Comparison of ENCODE assay signal across 15 mouse cellular contexts in genomic region chr17:86324756-86325155, GRCm38 (mm10).
A peak's percentile ranks its signal among the peaks of the same experiment; 100 is the strongest.
DNase-seq lines count a peak whose midpoint lies in the region; ATAC-seq lines count a peak whose summit lies in the region.
"Had no signal": no experiment of that assay in that cellular context is flagged by ENCODE, and none has a peak within 500 bp of the region (broad histone marks: within the 10 kb centered on the region; RNA-seq: fewer than 3 reads in every experiment).

No protein-coding gene starts in this region.

- H3K27ac ChIP-seq in hindbrain, embryonic 11.5 days (ENCODE audit: low read depth, low read length) = peak overlapping the region; percentile 62; the same call in 1 of the 2 replicates
- H3K27ac ChIP-seq in hindbrain, embryonic 16.5 days (ENCODE audit: low read depth, low read length) = no peak overlapping the region
- 0 out of 2 replicates have a peak overlapping the region, but pooled peaks have one; percentile 9 for H3K27ac ChIP-seq in midbrain, embryonic 11.5 days (ENCODE audit: low read depth, low read length)
- H3K27ac ChIP-seq in midbrain, embryonic 14.5 days (replicated peaks; ENCODE audit: low read depth, low read length) = no peak overlapping the region
- H3K27ac ChIP-seq: liver, embryonic 12.5 days had no signal

- no peak overlapping the region for H3K9ac ChIP-seq in hindbrain, embryonic 11.5 days (ENCODE audit: low read depth, low read length)
- H3K9ac ChIP-seq in hindbrain, embryonic 16.5 days (ENCODE audit: low read depth, low read length) = no peak overlapping the region
- H3K9ac ChIP-seq in midbrain, embryonic 11.5 days (ENCODE audit: low read length) = no peak overlapping the region
- H3K9ac ChIP-seq in midbrain, embryonic 14.5 days (replicated peaks; ENCODE audit: low read length) = no peak overlapping the region
- H3K9ac ChIP-seq: liver, embryonic 12.5 days had no signal

- WGBS in hindbrain, embryonic 11.5 days = 68% methylated on average over 7 of the region's 7 CpGs
- WGBS in hindbrain, embryonic 16.5 days = 77% methylated on average over 7 of the region's 7 CpGs
- 92% methylated on average over 7 of the region's 7 CpGs for WGBS in midbrain, embryonic 11.5 days
- WGBS in midbrain, embryonic 14.5 days = 92% methylated on average over 7 of the region's 7 CpGs

- H3K27me3 ChIP-seq in hindbrain, embryonic 11.5 days (ENCODE audit: control insufficient read depth, insufficient read depth, low read length) = no peaks in the 10 kb centered on the region
- H3K27me3 ChIP-seq in hindbrain, embryonic 16.5 days (replicated peaks; ENCODE audit: control insufficient read depth, insufficient read depth, low read length) = no peaks in the 10 kb centered on the region
- H3K27me3 ChIP-seq in midbrain, embryonic 11.5 days (ENCODE audit: control insufficient read depth, insufficient read depth, low read length) = no peaks in the 10 kb centered on the region
- H3K27me3 ChIP-seq in midbrain, embryonic 14.5 days (ENCODE audit: control insufficient read depth, insufficient read depth, low read length) = no peaks in the 10 kb centered on the region
- H3K27me3 ChIP-seq: liver, embryonic 12.5 days; megakaryocyte, embryonic 14.5 days had no signal

- peak; percentile 26 for DNase-seq in embryo, embryonic 10.5 days (ENCODE audit: low spot score)
- no peak for DNase-seq in embryo, embryonic 9.5 days (ENCODE audit: extremely low spot score)
- DNase-seq in hindbrain, embryonic 11.5 days (ENCODE audit: low spot score) = no peak
- no peak for DNase-seq in midbrain, embryonic 11.5 days (ENCODE audit: low spot score, missing footprints)
- no peak for DNase-seq in midbrain, embryonic 14.5 days
- no peak for DNase-seq in spleen, postnatal 4 days (ENCODE audit: low spot score in 2 of 2)
- no peak for DNase-seq in layer of hippocampus, adult 8-10 months (ENCODE audit: low spot score in 2 of 2)
- DNase-seq: cerebellum, adult 18-20 months; layer of hippocampus, adult 9-11 months; spleen, adult 18-20 months had no signal

- H3K9me3 ChIP-seq in hindbrain, embryonic 11.5 days (ENCODE audit: control insufficient read depth, low read length) = no peaks in the 10 kb centered on the region
- H3K9me3 ChIP-seq in hindbrain, embryonic 16.5 days (ENCODE audit: control insufficient read depth, low read length) = no peaks in the 10 kb centered on the region
- no peaks in the 10 kb centered on the region for H3K9me3 ChIP-seq in midbrain, embryonic 11.5 days (ENCODE audit: control insufficient read depth, low read length)
- H3K9me3 ChIP-seq in midbrain, embryonic 14.5 days (ENCODE audit: control insufficient read depth, low read length) = no peaks in the 10 kb centered on the region
- H3K9me3 ChIP-seq: liver, embryonic 12.5 days; megakaryocyte, embryonic 14.5 days had no signal

- H3K4me3 ChIP-seq in hindbrain, embryonic 11.5 days (ENCODE audit: low read depth, low read length) = no peak overlapping the region
- no peak overlapping the region for H3K4me3 ChIP-seq in hindbrain, embryonic 16.5 days (ENCODE audit: low read length)
- no peak overlapping the region for H3K4me3 ChIP-seq in midbrain, embryonic 11.5 days (ENCODE audit: low read depth, low read length)
- H3K4me3 ChIP-seq in midbrain, embryonic 14.5 days (replicated peaks; ENCODE audit: low read depth, low read length) = no peak overlapping the region
- H3K4me3 ChIP-seq: liver, embryonic 12.5 days; megakaryocyte, embryonic 14.5 days; myocyte had no signal

- H3K4me1 ChIP-seq in hindbrain, embryonic 11.5 days (replicated peaks; ENCODE audit: control insufficient read depth, insufficient read depth, low read length) = no peaks in the 10 kb centered on the region; the same call in 1 of the 2 replicates
- H3K4me1 ChIP-seq in hindbrain, embryonic 16.5 days (ENCODE audit: control insufficient read depth, insufficient read depth, low read depth, low read length) = peaks cover 8% of the 10 kb centered on the region
- peaks cover 3% of the 10 kb centered on the region for H3K4me1 ChIP-seq in midbrain, embryonic 11.5 days (ENCODE audit: control insufficient read depth, insufficient read depth, low read length)
- H3K4me1 ChIP-seq in midbrain, embryonic 14.5 days (ENCODE audit: control insufficient read depth, insufficient read depth, low read length) = peaks cover 7% of the 10 kb centered on the region

- H3K36me3 ChIP-seq in hindbrain, embryonic 11.5 days (ENCODE audit: control insufficient read depth, insufficient read depth, low read length) = no peaks in the 10 kb centered on the region
- H3K36me3 ChIP-seq in hindbrain, embryonic 16.5 days (ENCODE audit: control insufficient read depth, insufficient read depth, low read length) = no peaks in the 10 kb centered on the region
- H3K36me3 ChIP-seq in midbrain, embryonic 11.5 days (ENCODE audit: control insufficient read depth, insufficient read depth, low read length) = no peaks in the 10 kb centered on the region
- H3K36me3 ChIP-seq in midbrain, embryonic 14.5 days (ENCODE audit: control insufficient read depth, insufficient read depth, low read length) = no peaks in the 10 kb centered on the region
- H3K36me3 ChIP-seq: liver, embryonic 12.5 days had no signal

- no peak overlapping the region for H3K4me2 ChIP-seq in hindbrain, embryonic 11.5 days (replicated peaks; ENCODE audit: low read depth, low read length)
- H3K4me2 ChIP-seq in hindbrain, embryonic 16.5 days (ENCODE audit: low read length) = no peak overlapping the region
- no peak overlapping the region for H3K4me2 ChIP-seq in midbrain, embryonic 11.5 days
- no peak overlapping the region for H3K4me2 ChIP-seq in midbrain, embryonic 14.5 days (ENCODE audit: low read length)
- H3K4me2 ChIP-seq: liver, embryonic 12.5 days had no signal

- ATAC-seq in hindbrain, embryonic 11.5 days (ENCODE audit: low FRiP score) = no peak
- ATAC-seq in hindbrain, embryonic 16.5 days = no peak
- ATAC-seq in midbrain, embryonic 11.5 days (ENCODE audit: low FRiP score) = no peak
- no peak for ATAC-seq in midbrain, embryonic 14.5 days (ENCODE audit: low FRiP score, low TSS enrichment)
- ATAC-seq: intestine, embryonic 16.5 days; liver, embryonic 12.5 days had no signal

Comparison
In these comparisons a context has a peak if more than half of its experiments do, and no peak if none do; other contexts are left out.
1. H3K27ac ChIP-seq: peak in hindbrain, embryonic 11.5 days (single experiment) and midbrain, embryonic 11.5 days (single experiment); none in hindbrain, embryonic 16.5 days (single experiment) and midbrain, embryonic 14.5 days (single experiment).